ENCODE assay signal across 9 mouse cellular contexts in the genomic region with DNA sequence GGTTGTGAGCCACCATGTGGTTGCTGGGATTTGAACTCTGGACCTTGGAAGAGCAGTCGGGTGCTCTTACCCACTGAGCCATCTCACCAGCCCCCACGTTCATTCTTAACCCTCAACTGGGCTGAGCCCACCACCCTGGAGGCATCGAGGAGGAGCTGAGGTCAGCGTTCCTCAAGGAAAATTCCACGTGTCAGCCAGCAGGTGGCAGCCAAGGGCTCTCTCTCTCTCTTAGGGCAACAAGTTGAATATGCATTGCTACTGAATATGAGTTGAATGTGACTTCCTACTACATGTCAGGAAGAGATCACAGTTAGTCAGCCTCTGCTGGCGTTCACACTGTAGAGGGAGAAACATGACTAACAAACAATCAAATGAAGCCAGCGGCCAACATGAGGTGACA. TPM values are rescaled to one million over a fixed set of nuclear protein-coding genes. Genes with fewer than 3 reads are reported as not detected.
A peak's percentile ranks its signal among the peaks of the same experiment; 100 is the strongest.
DNase-seq lines count a peak whose midpoint lies in the region; TF ChIP-seq lines count a peak whose summit lies in the region.
"Had no signal": no experiment of that assay in that cellular context is flagged by ENCODE, and none has a peak within 500 bp of the region (broad histone marks: within the 10 kb centered on the region; RNA-seq: fewer than 3 reads in every experiment).

No protein-coding gene starts in this region.

- TF ChIP-seq CTCF in left cerebral cortex, adult 2 months (IDR thresholded peaks at IDR 0.05): peak; percentile 81
- TF ChIP-seq CTCF in lung, adult 2 months (IDR thresholded peaks at IDR 0.05; ENCODE audit: insufficient read depth, low read length): peak; percentile 88

- peak; percentile 71 for DNase-seq in adrenal gland, postnatal 10 days
- no peak for DNase-seq in adrenal gland, adult 8-10 months
- DNase-seq in left cerebral cortex, adult 2 months (ENCODE audit: extremely low spot score in 1 of 2, low spot score in 2 of 2): peak in 1 of 2 experiments; percentile 64
- no peak for DNase-seq in left cerebral cortex, postnatal 36 days (ENCODE audit: low spot score in 2 of 2)
- peak; percentile 79 for DNase-seq in R1 (ENCODE audit: low read depth, low spot score)
- DNase-seq in embryo, embryonic 11 days: peak; percentile 70
- peak; percentile 65 for DNase-seq in lung, adult 2 months
- DNase-seq in spleen, postnatal 36 days (ENCODE audit: low spot score in 2 of 2): peak; percentile 34 to 37

- H3K4me1 ChIP-seq in lung, adult 2 months (ENCODE audit: control insufficient read depth, insufficient read depth, low read length): no peaks in the 10 kb centered on the region; the same call in 1 of the 2 replicates

- intact Hi-C loops in left cerebral cortex, adult 2 months (cut with DNase I): loop anchor here (1.0 kb wide), 1 partner anchor 54 kb away; no protein-coding TSS in a partner anchor
- intact Hi-C loops in left cerebral cortex, postnatal 36 days (cut with DNase I): no loop called here

- 19% methylated on average over 7 of the region's 7 CpGs for WGBS in lung, adult 2 months

- no peak for TF ChIP-seq POLR2A in lung, adult 2 months (IDR thresholded peaks at IDR 0.05; ENCODE audit: borderline replicate concordance, extremely low read depth, low read depth, low read length)

- H3K4me3 ChIP-seq in left cerebral cortex, adult 2 months: no peak overlapping the region
- no peak overlapping the region for H3K4me3 ChIP-seq in lung, adult 2 months (replicated peaks; ENCODE audit: extremely low read depth, low read depth, low read length)

- no peak overlapping the region for H3K27ac ChIP-seq in left cerebral cortex, adult 2 months

RNA-seq across cellular contexts. Expression of a gene that starts 7.9 kb away (rescaled TPM):
- total RNA-seq in adrenal gland, postnatal 10 days (2021): 1 to 10 TPM; 2.3 to 3.3 TPM
- 10 to 100 TPM in 3 of 4 experiments, 1 to 10 TPM in 1; 9.8 to 15.7 (median 13.4) TPM for total RNA-seq in adrenal gland, adult 8-10 months (2022)
- 100 to 1,000 TPM; 101 to 107 TPM for total RNA-seq in left cerebral cortex, adult 2 months (2021)
- 100 to 1,000 TPM in 1 of 2 experiments, 10 to 100 TPM in 1; 96.6 to 113 TPM for total RNA-seq in left cerebral cortex, postnatal 36 days (2021)
- polyA plus RNA-seq in lung, adult 2 months (2012; rRNA removed): 1.9 and 2.6 TPM in 2 replicates

RNA-seq across cellular contexts. Expression of a gene that starts 8.0 kb away (rescaled TPM):
- 1 to 10 TPM; 7.1 to 7.2 TPM for total RNA-seq in adrenal gland, postnatal 10 days (2021)
- total RNA-seq in adrenal gland, adult 8-10 months (2022): 10 to 100 TPM; 15.3 to 41.5 (median 26.8) TPM
- 100 to 1,000 TPM; 140 to 156 TPM for total RNA-seq in left cerebral cortex, adult 2 months (2021)
- 100 to 1,000 TPM; 143 to 156 TPM for total RNA-seq in left cerebral cortex, postnatal 36 days (2021)
- 13.3 and 21.5 TPM in 2 replicates for polyA plus RNA-seq in lung, adult 2 months (2012; rRNA removed)

RNA-seq across cellular contexts. Expression of a gene that starts 16.3 kb away (rescaled TPM):
- total RNA-seq in adrenal gland, postnatal 10 days (2021): 10 to 100 TPM; 30.4 to 31.3 TPM
- 10 to 100 TPM; 50.2 to 84.6 (median 64.4) TPM for total RNA-seq in adrenal gland, adult 8-10 months (2022)
- total RNA-seq in left cerebral cortex, adult 2 months (2021): 10 to 100 TPM; 28.9 to 30.2 TPM
- 10 to 100 TPM; 26.8 to 33.5 TPM for total RNA-seq in left cerebral cortex, postnatal 36 days (2021)
- 64.5 and 84.4 TPM in 2 replicates for polyA plus RNA-seq in lung, adult 2 months (2012; rRNA removed)

RNA-seq across cellular contexts. Expression of a gene that starts 37.8 kb away (rescaled TPM):
- under 1 TPM; 0.18 to 0.27 TPM for total RNA-seq in adrenal gland, postnatal 10 days (2021)
- total RNA-seq in adrenal gland, adult 8-10 months (2022): under 1 TPM; 0.06 to 0.15 (median 0.12) TPM
- total RNA-seq in left cerebral cortex, adult 2 months (2021): under 1 TPM; 0.20 to 0.30 TPM
- total RNA-seq in left cerebral cortex, postnatal 36 days (2021): under 1 TPM; 0.43 to 0.47 TPM
- 0.15 and 0.59 TPM in 2 replicates for polyA plus RNA-seq in lung, adult 2 months (2012; rRNA removed)
- polyA plus RNA-seq: heart, embryonic 16.5 days had no signal

RNA-seq across cellular contexts. Expression of a gene that starts 38.1 kb away (rescaled TPM):
- 10 to 100 TPM; 22.3 to 23.9 TPM for total RNA-seq in adrenal gland, postnatal 10 days (2021)
- 10 to 100 TPM; 24.5 to 32.7 (median 28.9) TPM for total RNA-seq in adrenal gland, adult 8-10 months (2022)
- 10 to 100 TPM; 14.2 to 16.1 TPM for total RNA-seq in left cerebral cortex, adult 2 months (2021)
- 10 to 100 TPM; 14.7 to 15.2 TPM for total RNA-seq in left cerebral cortex, postnatal 36 days (2021)
- 26.9 and 30.8 TPM in 2 replicates for polyA plus RNA-seq in lung, adult 2 months (2012; rRNA removed)

Comparison
In these comparisons a context has a peak if more than half of its experiments do, and no peak if none do; other contexts are left out.
1. DNase-seq: peak in adrenal gland, postnatal 10 days (single experiment), R1 (single experiment), embryo, embryonic 11 days (single experiment), lung, adult 2 months (single experiment) and spleen, postnatal 36 days (2 of 2); none in adrenal gland, adult 8-10 months (single experiment) and left cerebral cortex, postnatal 36 days (0 of 2).
2. RNA of a gene that starts 7.9 kb away (total RNA-seq): 96.6 to 113 TPM in left cerebral cortex, postnatal 36 days and 101 to 107 TPM in left cerebral cortex, adult 2 months; 9.8 to 15.7 TPM in adrenal gland, adult 8-10 months and 2.3 to 3.3 TPM in adrenal gland, postnatal 10 days; every median in the first group is over 4 times any median in the second.